Mouse (Mus musculus) G1E (cell line): ENCODE measurements around the gene Prrx1.

Experiments used
- CTCF ChIP-seq: IDR thresholded peaks from 2 replicates; pipeline ENCODE4 v1.5.1; 2012; ENCODE audit warnings: low read depth, low read length, inconsistent platforms, mixed read lengths
- GATA1 ChIP-seq: IDR thresholded peaks from 2 replicates; pipeline ENCODE4 v1.6.1; 2012; ENCODE audit warnings: borderline replicate concordance, low read length, inconsistent platforms, mixed read lengths

- no peak for TF ChIP-seq CTCF
- no peak for TF ChIP-seq GATA1
Observed at GRCm38 (mm10) chr1:163285136-163285535, 28.4 kb downstream of the Prrx1 start.
